Comparison of ENCODE assay signal across 21 mouse cellular contexts in the genomic region with DNA sequence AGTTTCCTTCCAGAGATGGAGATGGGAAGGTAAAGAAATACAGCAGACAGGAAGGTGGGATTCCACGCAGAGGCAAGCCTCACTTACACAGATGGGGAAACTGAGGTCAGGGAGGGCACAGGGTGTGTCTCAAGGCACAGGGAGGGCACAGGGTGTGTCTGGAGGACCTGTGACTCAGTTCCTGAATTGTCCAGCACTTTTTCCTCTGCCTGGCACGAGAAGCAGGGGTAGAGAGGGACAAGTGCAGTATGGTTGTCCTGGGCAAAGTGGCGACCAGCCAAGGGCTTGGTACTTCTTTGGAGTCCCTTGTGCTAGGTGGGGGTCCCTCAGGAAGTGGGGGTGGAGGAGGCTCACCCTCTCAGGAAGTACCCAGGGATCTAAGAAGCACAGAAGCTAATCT. TPM values are rescaled to one million over a fixed set of nuclear protein-coding genes. Genes with fewer than 3 reads are reported as not detected.
DNase-seq lines count a peak whose midpoint lies in the region; ATAC-seq and TF ChIP-seq lines count a peak whose summit lies in the region.
"Had no signal": no experiment of that assay in that cellular context is flagged by ENCODE, and none has a peak within 500 bp of the region (broad histone marks: within the 10 kb centered on the region; RNA-seq: fewer than 3 reads in every experiment).

No protein-coding gene starts in this region.

- no peak overlapping the region for H3K27ac ChIP-seq in heart, adult 2 months
- peak overlapping the region; percentile 63 for H3K27ac ChIP-seq in lung, embryonic 14.5 days (ENCODE audit: low read depth)
- H3K27ac ChIP-seq in intestine, embryonic 16.5 days (ENCODE audit: low read length): 0 out of 2 replicates have a peak overlapping the region, but pooled peaks have one; percentile 27
- H3K27ac ChIP-seq in small intestine, adult 2 months (ENCODE audit: insufficient read depth, low read depth, low read length): peak overlapping the region; percentile 67
- H3K27ac ChIP-seq: embryonic facial prominence, embryonic 15.5 days; forebrain, embryonic 10.5 days; heart, embryonic 13.5 days; neural tube, embryonic 13.5 days had no signal

- ATAC-seq in lung, embryonic 14.5 days (ENCODE audit: insufficient read depth): no peak
- ATAC-seq in intestine, embryonic 16.5 days: no peak

- no peaks in the 10 kb centered on the region for H3K36me3 ChIP-seq in heart, adult 2 months (ENCODE audit: control insufficient read depth, insufficient read depth, low read length)
- no peaks in the 10 kb centered on the region for H3K36me3 ChIP-seq in lung, embryonic 14.5 days (ENCODE audit: insufficient read depth)
- H3K36me3 ChIP-seq in intestine, embryonic 16.5 days (ENCODE audit: control insufficient read depth, insufficient read depth, low read length): no peaks in the 10 kb centered on the region
- no peaks in the 10 kb centered on the region for H3K36me3 ChIP-seq in small intestine, adult 2 months (ENCODE audit: control insufficient read depth, insufficient read depth, low read length)
- H3K36me3 ChIP-seq: embryonic facial prominence, embryonic 15.5 days; forebrain, embryonic 10.5 days; heart, embryonic 13.5 days; neural tube, embryonic 13.5 days had no signal

- 58% methylated on average over 3 of the region's 3 CpGs for WGBS in heart, adult 2 months
- 53% methylated on average over 3 of the region's 3 CpGs for WGBS in lung, embryonic 14.5 days
- WGBS in lung, adult 2 months: 37% methylated on average over 3 of the region's 3 CpGs
- 55% methylated on average over 3 of the region's 3 CpGs for WGBS in intestine, embryonic 16.5 days
- WGBS in small intestine, adult 2 months: 37% methylated on average over 3 of the region's 3 CpGs

- H3K27me3 ChIP-seq in heart, adult 2 months (ENCODE audit: control insufficient read depth, insufficient read depth, low read length): no peaks in the 10 kb centered on the region
- peaks cover 6% of the 10 kb centered on the region; the same call in 1 of the 2 replicates for H3K27me3 ChIP-seq in lung, embryonic 14.5 days (ENCODE audit: insufficient read depth, low read length)
- no peaks in the 10 kb centered on the region for H3K27me3 ChIP-seq in intestine, embryonic 16.5 days (replicated peaks; ENCODE audit: control insufficient read depth, insufficient read depth, low read length)
- H3K27me3 ChIP-seq in small intestine, adult 2 months (ENCODE audit: control insufficient read depth, insufficient read depth, low read length): no peaks in the 10 kb centered on the region

- no peak for TF ChIP-seq EP300 in heart, adult 2 months (IDR thresholded peaks at IDR 0.05; ENCODE audit: insufficient read depth, low read depth, low read length)

- H3K79me2 ChIP-seq in heart, adult 2 months (replicated peaks; ENCODE audit: control insufficient read depth, insufficient read depth, low read length): no peaks in the 10 kb centered on the region

- no peak overlapping the region for H3K4me3 ChIP-seq in heart, adult 2 months
- no peak overlapping the region for H3K4me3 ChIP-seq in lung, embryonic 14.5 days (ENCODE audit: low read depth, low read length)
- no peak overlapping the region for H3K4me3 ChIP-seq in lung, adult 2 months (replicated peaks; ENCODE audit: extremely low read depth, low read depth, low read length)
- no peak overlapping the region for H3K4me3 ChIP-seq in intestine, embryonic 16.5 days (ENCODE audit: low read length)
- H3K4me3 ChIP-seq in small intestine, adult 2 months (ENCODE audit: low read depth, low read length): no peak overlapping the region
- H3K4me3 ChIP-seq: embryonic facial prominence, embryonic 15.5 days; forebrain, embryonic 10.5 days; heart, embryonic 13.5 days; neural tube, embryonic 13.5 days had no signal

- H3K9ac ChIP-seq in heart, adult 2 months (ENCODE audit: low read depth, low read length): no peak overlapping the region
- H3K9ac ChIP-seq in lung, embryonic 14.5 days: no peak overlapping the region
- H3K9ac ChIP-seq in intestine, embryonic 16.5 days (ENCODE audit: low read depth, low read length): peak overlapping the region; percentile 40; the same call in 1 of the 2 replicates
- H3K9ac ChIP-seq: embryonic facial prominence, embryonic 15.5 days; heart, embryonic 13.5 days; neural tube, embryonic 13.5 days had no signal

- no peak for TF ChIP-seq POLR2A in heart, adult 2 months (IDR thresholded peaks at IDR 0.05; ENCODE audit: insufficient read depth, low read depth, low read length)
- TF ChIP-seq POLR2A in lung, adult 2 months (IDR thresholded peaks at IDR 0.05; ENCODE audit: borderline replicate concordance, extremely low read depth, low read depth, low read length): no peak
- no peak for TF ChIP-seq POLR2A in small intestine, adult 2 months (IDR thresholded peaks at IDR 0.05; ENCODE audit: low read depth, low read length)

- intact Hi-C loops in heart, adult 2 months (cut with DNase I): no loop called here

- peaks cover 27% of the 10 kb centered on the region for H3K4me1 ChIP-seq in heart, adult 2 months (ENCODE audit: control insufficient read depth, insufficient read depth, low read length)
- H3K4me1 ChIP-seq in lung, embryonic 14.5 days (ENCODE audit: insufficient read depth): peaks cover 20% of the 10 kb centered on the region
- H3K4me1 ChIP-seq in lung, adult 2 months (ENCODE audit: control insufficient read depth, insufficient read depth, low read length): peaks cover 32% of the 10 kb centered on the region
- peaks cover 59% of the 10 kb centered on the region for H3K4me1 ChIP-seq in intestine, embryonic 16.5 days (ENCODE audit: control insufficient read depth, insufficient read depth, low read length)
- peaks cover 45% of the 10 kb centered on the region for H3K4me1 ChIP-seq in small intestine, adult 2 months (ENCODE audit: control insufficient read depth, insufficient read depth, insufficient read length, low read length)

- TF ChIP-seq CTCF in heart, adult 2 months (IDR thresholded peaks at IDR 0.05): no peak
- no peak for TF ChIP-seq CTCF in lung, embryonic 14.5 days (IDR thresholded peaks at IDR 0.05; ENCODE audit: low read depth)
- TF ChIP-seq CTCF in lung, adult 2 months (IDR thresholded peaks at IDR 0.05; ENCODE audit: insufficient read depth, low read length): no peak
- TF ChIP-seq CTCF in small intestine, adult 2 months (IDR thresholded peaks at IDR 0.05; ENCODE audit: extremely low read depth, insufficient read length, insufficient replicate concordance, low read depth, low read length): no peak

- no peaks in the 10 kb centered on the region for H3K9me3 ChIP-seq in lung, embryonic 14.5 days (ENCODE audit: low read depth, low read length)
- H3K9me3 ChIP-seq in intestine, embryonic 16.5 days (ENCODE audit: control insufficient read depth, low read length): no peaks in the 10 kb centered on the region
- H3K9me3 ChIP-seq: embryonic facial prominence, embryonic 15.5 days; forebrain, embryonic 10.5 days; heart, embryonic 13.5 days; neural tube, embryonic 13.5 days had no signal

- peak; percentile 92 for DNase-seq in heart, adult 11 months
- DNase-seq in heart, adult 2 months: no peak
- no peak for DNase-seq in lung, embryonic 14.5 days
- DNase-seq in lung, adult 2 months: no peak
- no peak for DNase-seq in frontal cortex, postnatal 10 days (ENCODE audit: low spot score in 2 of 2)
- no peak for DNase-seq in layer of hippocampus, postnatal 14 days (ENCODE audit: low spot score in 2 of 2)
- DNase-seq: adrenal gland, postnatal 36 days; cerebellum, adult 9-11 months; gastrocnemius, postnatal 25 days; heart, postnatal 4 days; left cerebral cortex, postnatal 4 days; lung, postnatal 10 days; right cerebral cortex, postnatal 25 days; thymus, adult 18-20 months had no signal

- no peak overlapping the region for H3K4me2 ChIP-seq in lung, embryonic 14.5 days
- H3K4me2 ChIP-seq in intestine, embryonic 16.5 days (ENCODE audit: low read depth, low read length): no peak overlapping the region
- H3K4me2 ChIP-seq: embryonic facial prominence, embryonic 15.5 days; heart, embryonic 13.5 days; midbrain, embryonic 11.5 days; neural tube, embryonic 13.5 days had no signal

RNA-seq across cellular contexts. Expression of a gene that starts 19.0 kb away (rescaled TPM):
- 1 to 10 TPM; 5.5 to 7.7 TPM for total RNA-seq in heart, adult 2 months (2021)
- polyA plus RNA-seq in heart, adult 2 months (2012; rRNA removed): 7.0 and 8.7 TPM in 2 replicates
- polyA plus RNA-seq in lung, embryonic 14.5 days (2014; fragmentation: Nextera tagmentation; extraction: Ambion mirVana): 6.9 and 7.6 TPM in 2 replicates
- polyA plus RNA-seq in lung, adult 2 months (2012; rRNA removed): 54.0 and 68.8 TPM in 2 replicates
- polyA plus RNA-seq in intestine, embryonic 16.5 days (2015; fragmentation: Nextera tagmentation; extraction: Ambion mirVana): 7.6 and 8.5 TPM in 2 replicates
- polyA plus RNA-seq in small intestine, adult 2 months (2012; rRNA removed): 28.3 and 86.3 TPM in 2 replicates
- total RNA-seq in layer of hippocampus, postnatal 14 days (2021): 1 to 10 TPM; 1.8 to 2.0 TPM

RNA-seq across cellular contexts. Expression of a gene that starts 42.8 kb away (rescaled TPM):
- total RNA-seq in heart, adult 2 months (2021): 10 to 100 TPM; 37.7 to 40.1 TPM
- 22.4 and 39.6 TPM in 2 replicates for polyA plus RNA-seq in heart, adult 2 months (2012; rRNA removed)
- polyA plus RNA-seq in lung, embryonic 14.5 days (2014; fragmentation: Nextera tagmentation; extraction: Ambion mirVana): 20.1 and 21.1 TPM in 2 replicates
- 11.5 and 15.3 TPM in 2 replicates for polyA plus RNA-seq in lung, adult 2 months (2012; rRNA removed)
- polyA plus RNA-seq in intestine, embryonic 16.5 days (2015; fragmentation: Nextera tagmentation; extraction: Ambion mirVana): 15.0 and 15.1 TPM in 2 replicates
- 29.3 and 48.8 TPM in 2 replicates for polyA plus RNA-seq in small intestine, adult 2 months (2012; rRNA removed)
- total RNA-seq in layer of hippocampus, postnatal 14 days (2021): 10 to 100 TPM in 1 of 2 experiments, 1 to 10 TPM in 1; 9.7 to 11.7 TPM
